In genomic region chr12:86078553-86079201, GRCm38 (mm10) we compare ENCODE assay signal across 8 mouse cellular contexts. TPM values are rescaled to one million over a fixed set of nuclear protein-coding genes. Genes with fewer than 3 reads are reported as not detected.
DNase-seq lines count a peak whose midpoint lies in the region; ATAC-seq and TF ChIP-seq lines count a peak whose summit lies in the region.

Tgfb3 (minus strand) TSS chr12:86079041.

- peak within 1 kb of the TSS; percentile 88 for H3K4me2 ChIP-seq in kidney, embryonic 14.5 days (replicated peaks; ENCODE audit: low read depth, low read length)
- peak within 1 kb of the TSS; percentile 88 for H3K4me2 ChIP-seq in embryonic facial prominence, embryonic 15.5 days (replicated peaks)
- peak within 1 kb of the TSS; percentile 67 for H3K4me2 ChIP-seq in heart, postnatal 0 days (ENCODE audit: low read depth, low read length)
- peak within 1 kb of the TSS; percentile 93 for H3K4me2 ChIP-seq in stomach, postnatal 0 days (replicated peaks; ENCODE audit: low read depth)

- no peaks in the 10 kb centered on the region for H3K36me3 ChIP-seq in kidney, embryonic 14.5 days (ENCODE audit: control insufficient read depth, insufficient read depth, low read length)
- no peaks in the 10 kb centered on the region for H3K36me3 ChIP-seq in embryonic facial prominence, embryonic 15.5 days
- no peaks in the 10 kb centered on the region for H3K36me3 ChIP-seq in heart, postnatal 0 days (replicated peaks; ENCODE audit: control insufficient read depth, insufficient read depth, low read length)
- H3K36me3 ChIP-seq in stomach, postnatal 0 days (ENCODE audit: control insufficient read depth, insufficient read depth, low read length): no peaks in the 10 kb centered on the region

- 0 out of 2 replicates have a peak, but pooled peaks cover 2% of the 10 kb centered on the region for H3K27me3 ChIP-seq in kidney, embryonic 14.5 days (ENCODE audit: control insufficient read depth, insufficient read depth, low read length)
- H3K27me3 ChIP-seq in embryonic facial prominence, embryonic 15.5 days: no peaks in the 10 kb centered on the region
- no peaks in the 10 kb centered on the region for H3K27me3 ChIP-seq in heart, postnatal 0 days (ENCODE audit: control insufficient read depth, insufficient read depth, low read length)
- no peaks in the 10 kb centered on the region for H3K27me3 ChIP-seq in stomach, postnatal 0 days (ENCODE audit: control insufficient read depth, insufficient read depth, low read length)

- peak within 1 kb of the TSS; percentile 62 for H3K4me3 ChIP-seq in kidney, embryonic 14.5 days (ENCODE audit: low read length)
- H3K4me3 ChIP-seq in embryonic facial prominence, embryonic 15.5 days (replicated peaks): peak within 1 kb of the TSS; percentile 60
- peak within 1 kb of the TSS; percentile 50 for H3K4me3 ChIP-seq in heart, postnatal 0 days (ENCODE audit: low read depth, low read length)
- H3K4me3 ChIP-seq in stomach, postnatal 0 days (ENCODE audit: low read depth, low read length): peak within 1 kb of the TSS; percentile 54

- no peak for TF ChIP-seq EP300 in heart, postnatal 0 days (IDR thresholded peaks at IDR 0.05; ENCODE audit: low read depth)
- no peak for TF ChIP-seq EP300 in stomach, postnatal 0 days (optimal IDR thresholded peaks at IDR 0.05)

- no peak for TF ChIP-seq CTCF in heart, postnatal 0 days (IDR thresholded peaks at IDR 0.05; ENCODE audit: low read depth)
- TF ChIP-seq CTCF in stomach, postnatal 0 days (IDR thresholded peaks at IDR 0.05; ENCODE audit: low read depth): no peak

- no peak for DNase-seq in kidney, adult 18-20 months
- peak; percentile 34 for DNase-seq in adrenal gland, adult 8-10 months
- DNase-seq in heart, postnatal 0 days (ENCODE audit: low spot score): peak; percentile 77
- peak in 1 of 2 experiments; percentile 44 for DNase-seq in left cerebral cortex, postnatal 14 days (ENCODE audit: low spot score in 2 of 2)
- peak; percentile 87 for DNase-seq in mesoderm, embryonic 11.5 days (ENCODE audit: low read depth, low spot score)
- peak; percentile 60 for DNase-seq in stomach, postnatal 0 days (ENCODE audit: low spot score)

- peak; percentile 78 for ATAC-seq in kidney, embryonic 14.5 days (ENCODE audit: low FRiP score, low TSS enrichment)
- ATAC-seq in embryonic facial prominence, embryonic 15.5 days (ENCODE audit: insufficient number of reproducible peaks, low FRiP score, low TSS enrichment, low read depth): peak; percentile 89
- ATAC-seq in heart, postnatal 0 days (ENCODE audit: insufficient read depth, low read depth): peak; percentile 69
- peak; percentile 58; the same call in 1 of the 2 replicates for ATAC-seq in stomach, postnatal 0 days (ENCODE audit: low FRiP score, low TSS enrichment)

- peaks cover 26% of the 10 kb centered on the region for H3K4me1 ChIP-seq in kidney, embryonic 14.5 days (ENCODE audit: control insufficient read depth, insufficient read depth, low read length)
- H3K4me1 ChIP-seq in embryonic facial prominence, embryonic 15.5 days: peaks cover 48% of the 10 kb centered on the region
- H3K4me1 ChIP-seq in heart, postnatal 0 days (ENCODE audit: control insufficient read depth, insufficient read depth): peaks cover 17% of the 10 kb centered on the region; the same call in 1 of the 2 replicates
- no peaks in the 10 kb centered on the region; the same call in 1 of the 2 replicates for H3K4me1 ChIP-seq in stomach, postnatal 0 days (replicated peaks; ENCODE audit: control insufficient read depth, insufficient read depth)

- peak within 1 kb of the TSS; percentile 95 for H3K27ac ChIP-seq in kidney, embryonic 14.5 days (ENCODE audit: low read depth, low read length)
- H3K27ac ChIP-seq in embryonic facial prominence, embryonic 15.5 days (replicated peaks): peak within 1 kb of the TSS; percentile 99
- H3K27ac ChIP-seq in heart, postnatal 0 days (ENCODE audit: low read depth): peak within 1 kb of the TSS; percentile 85
- H3K27ac ChIP-seq in stomach, postnatal 0 days (replicated peaks): peak within 1 kb of the TSS; percentile 93

- no peaks in the 10 kb centered on the region for H3K9me3 ChIP-seq in kidney, embryonic 14.5 days (ENCODE audit: control insufficient read depth, low read length)
- H3K9me3 ChIP-seq in embryonic facial prominence, embryonic 15.5 days (replicated peaks): no peaks in the 10 kb centered on the region
- no peaks in the 10 kb centered on the region for H3K9me3 ChIP-seq in heart, postnatal 0 days (replicated peaks; ENCODE audit: control insufficient read depth, low read length)
- H3K9me3 ChIP-seq in stomach, postnatal 0 days (ENCODE audit: control insufficient read depth, low read length): no peaks in the 10 kb centered on the region

- intact Hi-C loops in left cerebral cortex, postnatal 14 days (cut with DNase I): loop anchor here (1.0 to 5.0 kb wide), 6 partner anchors 56 to 331 kb away; partner anchors contain the start of gene Flvcr2

- WGBS in kidney, embryonic 14.5 days: 0% methylated on average over 25 of the region's 25 CpGs
- 0% methylated on average over 25 of the region's 25 CpGs for WGBS in embryonic facial prominence, embryonic 15.5 days
- under 1% methylated on average over 25 of the region's 25 CpGs for WGBS in heart, postnatal 0 days
- 0% methylated on average over 25 of the region's 25 CpGs for WGBS in stomach, postnatal 0 days

- peak within 1 kb of the TSS; percentile 70 for H3K9ac ChIP-seq in kidney, embryonic 14.5 days (ENCODE audit: low read depth, low read length)
- H3K9ac ChIP-seq in embryonic facial prominence, embryonic 15.5 days: peak within 1 kb of the TSS; percentile 64
- peak within 1 kb of the TSS; percentile 57 for H3K9ac ChIP-seq in heart, postnatal 0 days (replicated peaks; ENCODE audit: low read depth, low read length)
- peak within 1 kb of the TSS; percentile 68 for H3K9ac ChIP-seq in stomach, postnatal 0 days (ENCODE audit: low read length)

RNA-seq across cellular contexts. Expression of gene Tgfb3, which starts in this region (rescaled TPM):
- 12.7 and 17.8 TPM in 2 replicates for polyA plus RNA-seq in kidney, embryonic 14.5 days (2014; fragmentation: Nextera tagmentation; extraction: Ambion mirVana)
- total RNA-seq in adrenal gland, adult 8-10 months (2022): 10 to 100 TPM in 3 of 4 experiments, 1 to 10 TPM in 1; 10.0 to 14.8 (median 12.0) TPM
- polyA plus RNA-seq in embryonic facial prominence, embryonic 15.5 days (2015; fragmentation: Nextera tagmentation; extraction: Ambion mirVana): 67.5 and 71.6 TPM in 2 replicates
- total RNA-seq in heart, postnatal 0 days (2014; rRNA removed; ENCODE audit: low replicate concordance): 14.2 and 21.9 TPM in 2 replicates
- 12.1 and 12.7 TPM in 2 replicates for polyA plus RNA-seq in heart, postnatal 0 days (2015; fragmentation: Nextera tagmentation; extraction: Ambion mirVana)
- total RNA-seq in left cerebral cortex, postnatal 14 days (2021): 10 to 100 TPM; 11.9 to 13.8 TPM
- 9.4 and 9.5 TPM in 2 replicates for polyA plus RNA-seq in stomach, postnatal 0 days (2015; fragmentation: Nextera tagmentation; extraction: Ambion mirVana)
